Mouse (Mus musculus) testis, postnatal 10 days (tissue): Measurements from ENCODE around the gene Gm21663.
A peak's percentile ranks its signal among the peaks of the same experiment; 100 is the strongest.
"Not testable (repeated sequence)": the region's sequence is repeated elsewhere in the genome, so short reads cannot be mapped to it uniquely, and the experiment has no call there.

Experiments
- DNase-seq: peaks from one replicate; pipeline ENCODE4 v3.0.0; 2021; ENCODE audit warnings: low spot score

Gene Gm21663

GRCm38 (mm10) chr5:25942281-25942680 is at the start of gene Gm21663:
TSS of gene Gm21663 (minus strand) at chr5:25942381.
- not testable (repeated sequence) for DNase-seq

- DNase-seq, result not testable (repeated sequence)
Observed at GRCm38 (mm10) chr5:25988550-25988949, 46.4 kb upstream of the Gm21663 start, which contains the start of gene Gm21698. TSS of gene Gm21698 (minus strand) at chr5:25988650.

GRCm38 (mm10) chr5:25972563-25972962 is 30.4 kb upstream of the Gm21663 start, which contains the start of gene Gm21680:
TSS of gene Gm21680 (minus strand) at chr5:25972663.
- not testable (repeated sequence) for DNase-seq

- DNase-seq, result not testable (repeated sequence)
Observed at GRCm38 (mm10) chr5:25957050-25957449, 14.9 kb upstream of the Gm21663 start.

GRCm38 (mm10) chr5:25956611-25957010 is 14.4 kb upstream of the Gm21663 start:
- DNase-seq, result peak; percentile 54

GRCm38 (mm10) chr5:25954317-25954716 is 12.1 kb upstream of the Gm21663 start, which contains the start of gene Gm21671:
TSS of gene Gm21671 (minus strand) at chr5:25954417.
- DNase-seq, result not testable (repeated sequence)

GRCm38 (mm10) chr5:25945391-25945790 is 3.2 kb upstream of the Gm21663 start:
- not testable (repeated sequence) for DNase-seq

GRCm38 (mm10) chr5:25891321-25891720 is 50.9 kb downstream of the Gm21663 start:
- DNase-seq, result peak; percentile 77

GRCm38 (mm10) chr5:25889746-25890382 is 52.3 kb downstream of the Gm21663 start:
- DNase-seq, result no peak

GRCm38 (mm10) chr5:25886708-25887107 is 55.5 kb downstream of the Gm21663 start:
- no peak for DNase-seq
